In the genomic region with DNA sequence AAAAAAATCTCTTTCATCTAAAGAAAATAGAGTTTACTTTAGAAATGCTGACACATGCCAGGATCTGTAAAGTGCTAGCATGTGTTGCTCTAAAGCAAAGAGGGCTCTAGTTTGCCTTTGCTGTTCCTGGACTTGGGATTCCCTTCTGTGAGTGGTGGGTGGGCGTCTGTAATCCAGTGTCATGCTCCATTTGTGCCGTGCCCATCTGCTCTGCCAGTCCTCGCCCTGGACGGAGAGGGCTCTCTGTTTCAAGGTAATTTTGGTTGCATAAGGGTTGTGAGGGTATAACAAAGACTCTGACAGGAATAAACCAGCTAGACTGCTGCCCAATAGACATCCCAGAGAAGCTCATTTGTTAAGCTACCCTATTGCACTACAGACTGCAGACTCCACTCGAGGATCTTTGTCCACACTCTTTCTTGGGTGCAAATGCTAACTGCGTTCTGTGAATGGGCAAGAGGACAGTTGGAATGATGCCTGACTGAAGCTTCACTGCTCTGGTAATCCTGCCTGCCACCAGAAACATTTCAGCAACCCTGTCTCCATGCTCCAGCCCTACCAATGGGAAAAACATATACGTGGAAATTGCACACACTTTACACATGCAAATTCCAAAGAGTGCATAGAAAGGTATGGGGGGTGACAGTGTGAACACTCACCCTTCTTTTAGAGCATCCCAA, we compare ENCODE assay signal across 13 mouse cellular contexts.
A peak's percentile ranks its signal among the peaks of the same experiment; 100 is the strongest.
DNase-seq lines count a peak whose midpoint lies in the region; ATAC-seq and TF ChIP-seq lines count a peak whose summit lies in the region.
"Had no signal": no experiment of that assay in that cellular context is flagged by ENCODE, and none has a peak within 500 bp of the region (broad histone marks: within the 10 kb centered on the region; RNA-seq: fewer than 3 reads in every experiment).

No protein-coding gene starts in this region.

- intact Hi-C loops in heart, postnatal 25 days (cut with DNase I), result no loop called here

- H3K4me2 ChIP-seq in lung, embryonic 14.5 days, result no peak overlapping the region; the same call in 1 of the 2 replicates
- H3K4me2 ChIP-seq in hindbrain, postnatal 0 days (ENCODE audit: low read depth, low read length), result no peak overlapping the region
- H3K4me2 ChIP-seq: heart, embryonic 15.5 days had no signal

- TF ChIP-seq CTCF in lung, embryonic 14.5 days (IDR thresholded peaks at IDR 0.05; ENCODE audit: low read depth), result no peak
- no peak for TF ChIP-seq CTCF in hindbrain, postnatal 0 days (IDR thresholded peaks at IDR 0.05; ENCODE audit: low read depth)

- no peak overlapping the region for H3K9ac ChIP-seq in lung, embryonic 14.5 days
- no peak overlapping the region for H3K9ac ChIP-seq in hindbrain, postnatal 0 days (replicated peaks; ENCODE audit: low read length)
- H3K9ac ChIP-seq: heart, embryonic 15.5 days; liver, postnatal 0 days had no signal

- H3K27me3 ChIP-seq in lung, embryonic 14.5 days (ENCODE audit: insufficient read depth, low read length), result no peaks in the 10 kb centered on the region
- H3K27me3 ChIP-seq in hindbrain, postnatal 0 days (ENCODE audit: insufficient read depth, low read length), result no peaks in the 10 kb centered on the region
- H3K27me3 ChIP-seq: heart, embryonic 15.5 days; Patski had no signal

- peaks cover 31% of the 10 kb centered on the region for H3K4me1 ChIP-seq in lung, embryonic 14.5 days (ENCODE audit: insufficient read depth)
- peaks cover 30% of the 10 kb centered on the region for H3K4me1 ChIP-seq in hindbrain, postnatal 0 days (ENCODE audit: insufficient read depth, low read length)

- ATAC-seq in lung, embryonic 14.5 days (ENCODE audit: insufficient read depth), result no peak
- ATAC-seq in hindbrain, postnatal 0 days, result peak; percentile 28; the same call in 1 of the 2 replicates
- no peak for ATAC-seq in megakaryocyte-erythroid progenitor cell, adult 5-6 weeks (replicated peaks; ENCODE audit: low FRiP score, low TSS enrichment, poor library complexity, severe bottlenecking)
- ATAC-seq: liver, postnatal 0 days; Patski had no signal

- DNase-seq in heart, adult 11 months, result peak; percentile 80
- no peak for DNase-seq in heart, postnatal 25 days (ENCODE audit: low spot score)
- no peak for DNase-seq in lung, embryonic 14.5 days
- DNase-seq in lung, postnatal 14 days, result no peak
- DNase-seq in cerebellum, postnatal 36 days, result peak; percentile 42 to 55
- peak; percentile 55 for DNase-seq in hindbrain, postnatal 0 days (ENCODE audit: low spot score)
- no peak for DNase-seq in urinary bladder, postnatal 25 days (ENCODE audit: low spot score)
- DNase-seq: gastrocnemius, postnatal 25 days; liver, postnatal 0 days; thymus, postnatal 25 days had no signal

- no peaks in the 10 kb centered on the region for H3K9me3 ChIP-seq in lung, embryonic 14.5 days (ENCODE audit: low read depth, low read length)
- H3K9me3 ChIP-seq in hindbrain, postnatal 0 days (ENCODE audit: low read length), result no peaks in the 10 kb centered on the region
- H3K9me3 ChIP-seq: heart, embryonic 15.5 days had no signal

- 57% methylated on average over 7 of the region's 7 CpGs for WGBS in lung, embryonic 14.5 days
- 26% methylated on average over 7 of the region's 7 CpGs for WGBS in hindbrain, postnatal 0 days

- no peaks in the 10 kb centered on the region for H3K36me3 ChIP-seq in lung, embryonic 14.5 days (ENCODE audit: insufficient read depth)
- no peaks in the 10 kb centered on the region for H3K36me3 ChIP-seq in hindbrain, postnatal 0 days (ENCODE audit: insufficient read depth, low read length)
- H3K36me3 ChIP-seq: heart, embryonic 15.5 days had no signal

- H3K4me3 ChIP-seq in lung, embryonic 14.5 days (ENCODE audit: low read depth, low read length), result no peak overlapping the region
- H3K4me3 ChIP-seq in hindbrain, postnatal 0 days (ENCODE audit: low read length), result no peak overlapping the region
- H3K4me3 ChIP-seq: heart, embryonic 15.5 days had no signal

- peak overlapping the region; percentile 74; the same call in 1 of the 2 replicates for H3K27ac ChIP-seq in lung, embryonic 14.5 days (ENCODE audit: low read depth)
- H3K27ac ChIP-seq in hindbrain, postnatal 0 days, result peak overlapping the region; percentile 28; the same call in 1 of the 2 replicates
- H3K27ac ChIP-seq: heart, embryonic 15.5 days had no signal

Comparison
In these comparisons a context has a peak if more than half of its experiments do, and no peak if none do; other contexts are left out.
1. DNase-seq: peak in heart, adult 11 months (single experiment), cerebellum, postnatal 36 days (2 of 2) and hindbrain, postnatal 0 days (single experiment); none in heart, postnatal 25 days (single experiment), lung, embryonic 14.5 days (single experiment), lung, postnatal 14 days (single experiment) and urinary bladder, postnatal 25 days (single experiment).